Mouse (Mus musculus): Measurements from ENCODE around the gene Cluh. TPM values are rescaled to one million over a fixed set of nuclear protein-coding genes. Genes with fewer than 3 reads are reported as not detected.
A peak's percentile ranks its signal among the peaks of the same experiment; 100 is the strongest.

The Cluh gene
- polyA plus RNA-seq, 1 experiment from 2014 or later = 15.6 TPM

DNA sequence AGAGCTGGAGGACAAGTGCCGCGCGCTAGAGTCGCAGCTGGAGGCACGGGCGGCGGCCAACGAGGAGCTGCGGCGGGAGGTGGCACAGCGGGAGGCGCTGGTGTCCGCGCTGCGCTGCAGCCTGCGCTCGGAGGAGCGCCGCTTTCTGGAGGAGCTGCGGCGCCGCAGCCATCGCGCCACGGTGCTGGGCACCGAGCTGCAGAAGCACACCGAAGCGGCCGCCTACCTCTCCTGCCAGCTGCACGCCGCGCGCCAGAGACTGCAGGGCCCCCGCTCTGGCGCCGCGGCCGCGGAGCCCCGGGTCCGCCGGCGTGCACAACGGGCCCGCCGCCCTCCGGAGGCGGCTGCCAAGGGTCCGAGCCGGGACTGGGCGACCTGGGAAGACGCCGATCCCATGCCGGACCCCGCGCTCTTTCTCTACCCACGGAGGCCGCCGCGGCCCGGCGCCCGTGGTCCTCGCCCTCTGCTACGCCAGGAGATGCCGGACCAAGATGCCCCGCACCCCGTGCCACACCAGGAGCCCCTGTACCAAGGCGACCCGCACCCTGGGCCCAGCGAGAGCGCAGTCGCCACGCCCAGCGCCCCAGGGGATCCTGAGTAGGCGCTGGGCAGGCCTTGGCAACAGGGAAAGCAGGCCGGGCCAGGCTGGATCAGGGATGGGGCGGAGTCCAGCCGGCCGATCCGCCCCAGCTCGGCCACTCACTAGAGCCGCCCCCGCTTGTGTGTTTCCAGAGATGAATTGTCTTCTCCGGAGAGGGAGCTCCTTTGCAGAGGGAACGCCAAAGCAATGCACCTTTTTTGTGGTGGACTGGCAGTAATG lies 11.1 kb upstream of the Cluh start:
- H3K9me3 ChIP-seq (ENCODE audit: control insufficient read depth, low read length) = no peaks in the 10 kb centered on the region
- WGBS = under 1% methylated on average over 77 of the region's 86 CpGs
- peak overlapping the region; percentile 77 for H3K9ac ChIP-seq (ENCODE audit: low read length)
- DNase-seq (ENCODE audit: low spot score) (peak; percentile 81), ATAC-seq (ENCODE audit: insufficient read depth, low FRiP score, low TSS enrichment) (peak; percentile 80)
- H3K27me3 ChIP-seq (ENCODE audit: control insufficient read depth, insufficient read depth, low read length) = peaks cover 2% of the 10 kb centered on the region
- peaks cover 3% of the 10 kb centered on the region; the same call in 1 of the 2 replicates for H3K4me1 ChIP-seq (ENCODE audit: control insufficient read depth, insufficient read depth, low read length)
- peak overlapping the region; percentile 77 for H3K4me2 ChIP-seq (ENCODE audit: low read depth)
- H3K4me3 ChIP-seq (ENCODE audit: low read depth, low read length) = peak overlapping the region; percentile 68
- H3K27ac ChIP-seq (ENCODE audit: low read depth, low read length) = peak overlapping the region; percentile 11; the same call in 1 of the 2 replicates
- H3K36me3 ChIP-seq (ENCODE audit: control insufficient read depth, insufficient read depth, low read length) = no peaks in the 10 kb centered on the region

DNA sequence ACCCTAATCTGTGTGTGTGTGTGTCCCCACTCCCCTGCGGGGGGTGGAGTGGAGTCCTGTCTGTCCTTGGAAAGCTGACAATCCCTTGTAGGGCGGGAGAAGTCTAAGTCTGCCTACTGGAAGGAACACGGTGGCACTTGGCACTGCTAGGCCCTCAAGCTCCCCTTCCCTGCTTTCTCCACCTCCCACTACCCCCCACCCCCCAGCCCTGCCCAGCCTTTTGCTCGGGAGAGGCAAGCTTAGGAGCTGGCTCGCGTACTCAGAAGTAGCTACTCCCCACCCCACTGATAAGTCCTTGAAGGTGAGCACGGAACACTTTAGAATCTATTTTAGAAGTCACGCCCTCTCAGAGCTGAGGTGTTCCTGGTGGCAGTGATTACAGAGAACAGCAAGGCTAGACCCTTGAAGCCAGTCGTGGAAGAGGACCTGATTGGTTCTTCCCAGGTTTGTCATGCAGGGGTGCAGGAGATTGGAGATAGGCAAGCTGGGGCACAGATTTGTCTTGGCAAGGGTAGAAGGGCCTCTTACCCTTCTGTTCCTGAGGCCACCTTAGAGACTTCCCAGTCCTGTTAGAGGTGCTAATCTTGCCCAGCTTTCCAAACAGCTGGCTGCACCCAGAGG lies 10.4 kb upstream of the Cluh start:
- Histone ChIP-seq H3K4me1 (ENCODE audit: control insufficient read depth, insufficient read depth, low read length) (peaks cover 3% of the 10 kb centered on the region; the same call in 1 of the 2 replicates), H3K27me3 (ENCODE audit: control insufficient read depth, insufficient read depth, low read length) (peaks cover 2% of the 10 kb centered on the region), H3K9ac (ENCODE audit: low read length) (peak overlapping the region; percentile 77), H3K27ac (ENCODE audit: low read depth, low read length) (0 out of 2 replicates have a peak overlapping the region, but pooled peaks have one; percentile 11), H3K4me2 (ENCODE audit: low read depth) (peak overlapping the region; percentile 77), H3K36me3 (ENCODE audit: control insufficient read depth, insufficient read depth, low read length) (no peaks in the 10 kb centered on the region), H3K9me3 (ENCODE audit: control insufficient read depth, low read length) (no peaks in the 10 kb centered on the region), H3K4me3 (ENCODE audit: low read depth, low read length) (peak overlapping the region; percentile 68)
- DNase-seq (ENCODE audit: low spot score) = no peak
- ATAC-seq (ENCODE audit: insufficient read depth, low FRiP score, low TSS enrichment) = peak; percentile 9; the same call in 1 of the 2 replicates
- WGBS = 13% methylated on average over 9 of the region's 9 CpGs

DNA sequence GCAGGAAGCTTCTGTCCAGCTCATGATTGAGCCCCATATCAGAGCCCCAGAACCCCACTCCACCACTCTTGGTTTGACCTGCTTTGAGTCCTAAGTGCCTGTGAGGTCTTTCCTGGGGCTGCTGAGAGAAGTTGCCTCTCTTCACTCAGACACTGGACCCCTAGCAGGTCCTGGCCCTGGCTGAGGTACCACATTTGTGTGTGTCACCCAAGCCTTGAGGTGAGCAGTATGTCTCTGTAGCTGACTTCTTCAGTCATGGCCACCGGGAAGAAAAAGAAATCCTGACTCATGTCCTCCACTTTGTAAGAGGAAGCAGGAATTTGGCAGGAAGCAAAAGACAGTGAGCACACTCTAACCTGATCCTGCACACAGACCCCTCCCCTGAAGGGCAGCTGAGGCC lies 9.7 kb upstream of the Cluh start:
- H3K27ac ChIP-seq (ENCODE audit: low read depth, low read length) = no peak overlapping the region
- H3K27me3 ChIP-seq (ENCODE audit: control insufficient read depth, insufficient read depth, low read length) = peaks cover 2% of the 10 kb centered on the region
- no peaks in the 10 kb centered on the region for H3K36me3 ChIP-seq (ENCODE audit: control insufficient read depth, insufficient read depth, low read length)
- DNase-seq (ENCODE audit: low spot score) (no peak), ATAC-seq (ENCODE audit: insufficient read depth, low FRiP score, low TSS enrichment) (no peak)
- no peaks in the 10 kb centered on the region for H3K9me3 ChIP-seq (ENCODE audit: control insufficient read depth, low read length)
- H3K4me3 ChIP-seq (ENCODE audit: low read depth, low read length) = no peak overlapping the region
- H3K9ac ChIP-seq (ENCODE audit: low read length) = no peak overlapping the region
- no peak overlapping the region for H3K4me2 ChIP-seq (ENCODE audit: low read depth)
- WGBS = 74% methylated on average over 1 of the region's 1 CpGs
- peaks cover 3% of the 10 kb centered on the region; the same call in 1 of the 2 replicates for H3K4me1 ChIP-seq (ENCODE audit: control insufficient read depth, insufficient read depth, low read length)

- DNase-seq (ENCODE audit: low spot score) (no peak), ATAC-seq (ENCODE audit: insufficient read depth, low FRiP score, low TSS enrichment) (no peak)
- no peaks in the 10 kb centered on the region for H3K36me3 ChIP-seq (ENCODE audit: control insufficient read depth, insufficient read depth, low read length)
- no peaks in the 10 kb centered on the region for H3K9me3 ChIP-seq (ENCODE audit: control insufficient read depth, low read length)
- H3K27ac ChIP-seq (ENCODE audit: low read depth, low read length) = no peak overlapping the region
- H3K9ac ChIP-seq (ENCODE audit: low read length) = no peak overlapping the region
- H3K4me2 ChIP-seq (ENCODE audit: low read depth) = no peak overlapping the region
- peaks cover 15% of the 10 kb centered on the region for H3K4me1 ChIP-seq (ENCODE audit: control insufficient read depth, insufficient read depth, low read length)
- H3K4me3 ChIP-seq (ENCODE audit: low read depth, low read length) = no peak overlapping the region
- WGBS = 76% methylated on average over 1 of the region's 1 CpGs
- no peaks in the 10 kb centered on the region for H3K27me3 ChIP-seq (ENCODE audit: control insufficient read depth, insufficient read depth, low read length)
These were observed 1.3 kb upstream of the Cluh start for GRCm38 (mm10) chr11:74647966-74648365.

- ATAC-seq (ENCODE audit: insufficient read depth, low FRiP score, low TSS enrichment) (peak; percentile 33; the same call in 1 of the 2 replicates), DNase-seq (ENCODE audit: low spot score) (no peak)
- peak overlapping the region; percentile 97 for H3K4me2 ChIP-seq (ENCODE audit: low read depth)
- H3K9me3 ChIP-seq (ENCODE audit: control insufficient read depth, low read length) = no peaks in the 10 kb centered on the region
- H3K4me1 ChIP-seq (ENCODE audit: control insufficient read depth, insufficient read depth, low read length) = peaks cover 15% of the 10 kb centered on the region
- no peaks in the 10 kb centered on the region for H3K36me3 ChIP-seq (ENCODE audit: control insufficient read depth, insufficient read depth, low read length)
- no peaks in the 10 kb centered on the region for H3K27me3 ChIP-seq (ENCODE audit: control insufficient read depth, insufficient read depth, low read length)
- peak overlapping the region; percentile 84 for H3K9ac ChIP-seq (ENCODE audit: low read length)
- H3K27ac ChIP-seq (ENCODE audit: low read depth, low read length) = peak overlapping the region; percentile 23; the same call in 1 of the 2 replicates
- peak overlapping the region; percentile 89 for H3K4me3 ChIP-seq (ENCODE audit: low read depth, low read length)
- 6% methylated on average over 1 of the region's 1 CpGs for WGBS
These were observed 619 bp upstream of the Cluh start for GRCm38 (mm10) chr11:74648676-74649075.

GRCm38 (mm10) chr11:74649647-74650551 lies 604 bp downstream of the Cluh start:
- peak overlapping the region; percentile 84 for H3K9ac ChIP-seq (ENCODE audit: low read length)
- H3K4me3 ChIP-seq (ENCODE audit: low read depth, low read length) = peak overlapping the region; percentile 89
- H3K27ac ChIP-seq (ENCODE audit: low read depth, low read length) = no peak overlapping the region
- H3K4me2 ChIP-seq (ENCODE audit: low read depth) = peak overlapping the region; percentile 97
- peaks cover 15% of the 10 kb centered on the region for H3K4me1 ChIP-seq (ENCODE audit: control insufficient read depth, insufficient read depth, low read length)
- WGBS = 2% methylated on average over 47 of the region's 53 CpGs
- peak; percentile 43 for ATAC-seq (ENCODE audit: insufficient read depth, low FRiP score, low TSS enrichment)
- no peak for DNase-seq (ENCODE audit: low spot score)
- no peaks in the 10 kb centered on the region for H3K36me3 ChIP-seq (ENCODE audit: control insufficient read depth, insufficient read depth, low read length)
- no peaks in the 10 kb centered on the region for H3K9me3 ChIP-seq (ENCODE audit: control insufficient read depth, low read length)
- H3K27me3 ChIP-seq (ENCODE audit: control insufficient read depth, insufficient read depth, low read length) = no peaks in the 10 kb centered on the region

- no peak overlapping the region for H3K27ac ChIP-seq (ENCODE audit: low read depth, low read length)
- H3K9ac ChIP-seq (ENCODE audit: low read length) = peak overlapping the region; percentile 84; the same call in 1 of the 2 replicates
- WGBS = 74% methylated on average over 4 of the region's 4 CpGs
These were observed 1.3 kb downstream of the Cluh start for GRCm38 (mm10) chr11:74650576-74651100.

GRCm38 (mm10) chr11:74652791-74653191 lies 3.5 kb downstream of the Cluh start:
- Histone ChIP-seq H3K27ac (ENCODE audit: low read depth, low read length) (no peak overlapping the region), H3K27me3 (ENCODE audit: control insufficient read depth, insufficient read depth, low read length) (no peaks in the 10 kb centered on the region), H3K9me3 (ENCODE audit: control insufficient read depth, low read length) (no peaks in the 10 kb centered on the region), H3K4me1 (ENCODE audit: control insufficient read depth, insufficient read depth, low read length) (peaks cover 15% of the 10 kb centered on the region), H3K4me2 (ENCODE audit: low read depth) (no peak overlapping the region; the same call in 1 of the 2 replicates), H3K36me3 (ENCODE audit: control insufficient read depth, insufficient read depth, low read length) (peaks cover 5% of the 10 kb centered on the region), H3K9ac (ENCODE audit: low read length) (no peak overlapping the region), H3K4me3 (ENCODE audit: low read depth, low read length) (no peak overlapping the region)
- ATAC-seq (ENCODE audit: insufficient read depth, low FRiP score, low TSS enrichment) = no peak
- 73% methylated on average over 4 of the region's 4 CpGs for WGBS
- no peak for DNase-seq (ENCODE audit: low spot score)

More at GRCm38 (mm10) chr11:74650576-74651100, 1.3 kb downstream of the Cluh start:
- Histone ChIP-seq H3K9me3 (ENCODE audit: control insufficient read depth, low read length) (no peaks in the 10 kb centered on the region), H3K4me1 (ENCODE audit: control insufficient read depth, insufficient read depth, low read length) (peaks cover 15% of the 10 kb centered on the region), H3K36me3 (ENCODE audit: control insufficient read depth, insufficient read depth, low read length) (no peaks in the 10 kb centered on the region), H3K4me2 (ENCODE audit: low read depth) (peak overlapping the region; percentile 97), H3K27me3 (ENCODE audit: control insufficient read depth, insufficient read depth, low read length) (no peaks in the 10 kb centered on the region), H3K4me3 (ENCODE audit: low read depth, low read length) (peak overlapping the region; percentile 89; the same call in 1 of the 2 replicates)
- no peak for ATAC-seq (ENCODE audit: insufficient read depth, low FRiP score, low TSS enrichment)
- no peak for DNase-seq (ENCODE audit: low spot score)
